In the genomic region with DNA sequence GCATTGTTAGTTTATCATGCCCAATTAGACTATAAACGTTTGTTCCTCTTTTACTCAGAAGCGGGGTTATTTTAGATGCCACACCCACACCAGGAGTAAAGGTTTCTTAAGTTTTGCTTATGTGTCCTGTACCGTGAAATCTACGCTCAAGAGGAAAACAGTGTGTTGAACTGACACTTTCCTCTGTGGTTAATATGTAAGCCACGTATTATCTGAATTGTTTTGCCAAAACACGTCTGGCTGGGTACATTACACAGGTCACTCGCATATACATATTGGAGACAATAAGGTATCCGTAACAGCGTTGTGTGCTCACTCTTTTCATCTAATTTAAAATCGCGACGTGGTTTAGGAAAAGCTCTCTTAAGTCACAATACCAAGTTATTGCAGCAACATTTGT, we compare ENCODE assay signal across 7 mouse cellular contexts.
DNase-seq lines count a peak whose midpoint lies in the region; ATAC-seq and TF ChIP-seq lines count a peak whose summit lies in the region.

No protein-coding gene starts in this region.

- H3K36me3 ChIP-seq in lung, embryonic 15.5 days = no peaks in the 10 kb centered on the region
- no peaks in the 10 kb centered on the region for H3K36me3 ChIP-seq in forebrain, embryonic 10.5 days (replicated peaks)
- no peaks in the 10 kb centered on the region for H3K36me3 ChIP-seq in intestine, postnatal 0 days (ENCODE audit: control insufficient read depth, insufficient read depth)
- H3K36me3 ChIP-seq in midbrain, embryonic 15.5 days (replicated peaks) = no peaks in the 10 kb centered on the region

- no peak for ATAC-seq in lung, embryonic 15.5 days (ENCODE audit: borderline replicate concordance, extremely low read depth, low FRiP score, low TSS enrichment)
- ATAC-seq in intestine, postnatal 0 days = peak; percentile 71
- ATAC-seq in midbrain, embryonic 15.5 days (replicated peaks) = peak; percentile 12

- 21% methylated on average over 12 of the region's 12 CpGs for whole genome bisulfite sequencing in lung, embryonic 15.5 days
- 43% methylated on average over 12 of the region's 12 CpGs for WGBS in forebrain, embryonic 10.5 days
- WGBS in intestine, postnatal 0 days = 14% methylated on average over 12 of the region's 12 CpGs
- 17% methylated on average over 12 of the region's 12 CpGs for WGBS in midbrain, embryonic 15.5 days

- peak overlapping the region; percentile 71 for H3K27ac ChIP-seq in lung, embryonic 15.5 days
- peak overlapping the region; percentile 91 for H3K27ac ChIP-seq in forebrain, embryonic 10.5 days
- peak overlapping the region; percentile 75 for H3K27ac ChIP-seq in intestine, postnatal 0 days (ENCODE audit: low read depth, low read length)
- peak overlapping the region; percentile 98 for H3K27ac ChIP-seq in midbrain, embryonic 15.5 days

- peaks cover 14% of the 10 kb centered on the region for H3K4me1 ChIP-seq in lung, embryonic 15.5 days
- peaks cover 19% of the 10 kb centered on the region for H3K4me1 ChIP-seq in forebrain, embryonic 10.5 days
- H3K4me1 ChIP-seq in intestine, postnatal 0 days (replicated peaks; ENCODE audit: control insufficient read depth, insufficient read depth, low read length) = no peaks in the 10 kb centered on the region
- peaks cover 11% of the 10 kb centered on the region for H3K4me1 ChIP-seq in midbrain, embryonic 15.5 days

- peak overlapping the region; percentile 34; the same call in 1 of the 2 replicates for H3K9ac ChIP-seq in lung, embryonic 15.5 days
- H3K9ac ChIP-seq in intestine, postnatal 0 days (ENCODE audit: low read depth, low read length) = 0 out of 2 replicates have a peak overlapping the region, but pooled peaks have one; percentile 38
- H3K9ac ChIP-seq in midbrain, embryonic 15.5 days = peak overlapping the region; percentile 76; the same call in 1 of the 2 replicates

- no peaks in the 10 kb centered on the region for H3K27me3 ChIP-seq in lung, embryonic 15.5 days
- no peaks in the 10 kb centered on the region for H3K27me3 ChIP-seq in forebrain, embryonic 10.5 days (ENCODE audit: poor library complexity, severe bottlenecking)
- H3K27me3 ChIP-seq in intestine, postnatal 0 days (replicated peaks; ENCODE audit: control insufficient read depth, insufficient read depth, low read length) = no peaks in the 10 kb centered on the region
- no peaks in the 10 kb centered on the region for H3K27me3 ChIP-seq in midbrain, embryonic 15.5 days (replicated peaks)

- peak overlapping the region; percentile 75 for H3K4me2 ChIP-seq in lung, embryonic 15.5 days
- H3K4me2 ChIP-seq in intestine, postnatal 0 days (replicated peaks; ENCODE audit: low read depth) = peak overlapping the region; percentile 84
- H3K4me2 ChIP-seq in midbrain, embryonic 15.5 days = peak overlapping the region; percentile 76

- DNase-seq in lung, postnatal 10 days = no peak
- no peak for DNase-seq in forebrain, embryonic 10.5 days (ENCODE audit: extremely low spot score, low spot score)
- no peak for DNase-seq in ovary, postnatal 36 days (ENCODE audit: low spot score)
- DNase-seq in urinary bladder, adult 18-20 months (ENCODE audit: low spot score in 2 of 2) = no peak

- no peak for TF ChIP-seq CTCF in intestine, postnatal 0 days (IDR thresholded peaks at IDR 0.05; ENCODE audit: low read depth)

- H3K9me3 ChIP-seq in lung, embryonic 15.5 days = no peaks in the 10 kb centered on the region
- H3K9me3 ChIP-seq in forebrain, embryonic 10.5 days = no peaks in the 10 kb centered on the region
- no peaks in the 10 kb centered on the region for H3K9me3 ChIP-seq in intestine, postnatal 0 days (ENCODE audit: control insufficient read depth)
- H3K9me3 ChIP-seq in midbrain, embryonic 15.5 days = no peaks in the 10 kb centered on the region

- peak overlapping the region; percentile 49 for H3K4me3 ChIP-seq in lung, embryonic 15.5 days
- peak overlapping the region; percentile 53 for H3K4me3 ChIP-seq in forebrain, embryonic 10.5 days
- H3K4me3 ChIP-seq in intestine, postnatal 0 days (ENCODE audit: low read depth, low read length) = peak overlapping the region; percentile 53
- H3K4me3 ChIP-seq in midbrain, embryonic 15.5 days = peak overlapping the region; percentile 49
